Mouse (Mus musculus): ENCODE measurements around the gene Ap2b1.
A peak's percentile ranks its signal among the peaks of the same experiment; 100 is the strongest.

Gene Ap2b1

DNA sequence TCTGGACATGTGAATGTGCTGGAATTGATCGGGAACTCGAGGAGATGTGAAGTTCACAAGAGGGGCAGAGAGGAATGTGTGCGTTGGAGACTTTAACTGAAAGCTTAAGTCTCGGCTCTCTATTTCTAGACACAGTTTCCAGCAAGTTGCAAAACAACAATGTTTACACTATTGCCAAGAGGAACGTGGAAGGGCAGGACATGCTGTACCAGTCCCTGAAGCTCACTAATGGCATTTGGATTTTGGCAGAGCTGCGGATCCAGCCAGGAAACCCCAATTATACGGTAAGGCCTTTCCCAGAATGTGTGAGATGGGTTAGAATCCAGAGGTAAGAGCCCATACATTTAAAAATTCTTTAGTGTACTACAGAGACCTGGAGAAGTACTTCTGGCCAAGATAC lies 98.8 kb downstream of the Ap2b1 start:
- no peak for DNase-seq (ENCODE audit: inconsistent ontology term)

DNA sequence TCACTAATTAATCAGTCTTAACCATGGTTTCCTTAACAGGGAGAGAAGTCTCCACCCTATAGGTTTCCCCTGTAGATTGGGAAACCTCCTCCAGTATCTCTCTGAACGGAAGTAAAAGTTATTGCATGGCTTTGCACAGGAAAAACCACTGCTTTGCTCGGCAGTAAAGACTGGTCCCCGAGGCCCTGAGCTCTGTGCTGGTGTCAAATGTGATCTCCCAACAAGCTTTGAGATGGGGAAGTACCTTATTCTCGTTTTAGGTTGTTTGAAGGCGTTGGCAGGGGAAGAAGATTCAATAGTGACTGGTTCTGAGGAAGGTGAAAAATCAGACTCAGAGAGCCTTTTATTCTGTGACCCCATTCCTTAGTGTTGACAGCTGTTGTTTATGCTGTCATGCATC lies 99.9 kb downstream of the Ap2b1 start:
- DNase-seq (ENCODE audit: inconsistent ontology term) = peak; percentile 29

DNA sequence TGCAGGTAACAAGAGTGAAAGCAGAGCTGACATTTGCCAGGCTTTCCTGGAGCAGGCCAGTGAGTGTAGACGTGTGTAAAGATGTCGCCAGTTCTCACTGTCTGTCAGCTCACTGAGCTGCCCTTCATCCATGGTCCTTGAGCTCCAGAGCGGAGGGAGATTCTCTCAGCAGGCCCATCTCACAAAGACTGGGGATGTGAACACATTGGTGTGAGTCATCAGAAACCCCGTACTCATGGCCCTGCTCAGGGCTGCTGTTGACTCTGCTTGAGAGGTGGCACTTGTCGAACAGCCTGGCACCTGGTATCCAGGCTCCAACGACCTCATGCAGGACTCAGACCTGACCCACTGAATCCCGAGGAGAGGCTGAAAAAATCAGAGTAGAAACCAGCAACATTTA lies 105.0 kb downstream of the Ap2b1 start:
- no peak for DNase-seq (ENCODE audit: inconsistent ontology term)

DNA sequence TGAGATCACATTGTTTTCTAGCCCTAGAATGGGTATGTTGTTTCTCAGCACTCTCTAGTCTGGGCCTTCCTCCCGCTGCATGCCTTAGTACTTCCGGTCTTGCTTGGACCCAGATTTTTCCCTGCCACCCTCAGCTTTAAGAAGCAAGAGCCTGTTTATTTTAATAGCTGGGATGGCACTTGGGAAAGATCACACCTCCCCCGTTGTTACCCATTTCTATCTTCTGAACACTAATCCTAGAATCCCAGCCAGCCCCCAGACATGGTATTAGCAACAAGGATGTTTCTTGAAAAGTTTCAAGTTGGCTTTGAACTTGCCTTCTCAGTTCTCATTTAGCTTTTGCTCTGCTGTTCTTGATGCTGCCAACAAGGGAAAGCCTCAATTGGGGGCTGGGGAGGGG lies 107.6 kb downstream of the Ap2b1 start:
- DNase-seq (ENCODE audit: inconsistent ontology term) = no peak

DNA sequence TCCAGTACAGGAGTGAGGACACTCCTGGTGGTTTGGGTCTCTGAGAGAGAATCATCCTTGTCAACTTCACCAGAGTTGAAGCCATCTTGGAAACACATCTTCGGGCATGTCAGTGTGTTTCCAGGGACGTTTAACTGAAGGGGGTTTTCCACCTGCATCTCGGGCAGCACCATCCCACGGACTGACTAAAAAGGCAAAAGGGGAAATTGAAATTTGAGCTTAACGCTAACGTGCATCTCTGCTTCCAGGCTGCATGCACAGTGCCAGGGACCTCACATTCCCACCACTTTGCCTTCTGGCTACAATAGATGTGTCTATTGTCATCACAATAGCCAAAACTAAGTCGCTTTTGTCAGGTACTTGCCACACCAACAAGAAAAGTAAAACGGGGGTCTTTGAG lies 109.4 kb downstream of the Ap2b1 start:
- no peak for DNase-seq (ENCODE audit: inconsistent ontology term)

DNA sequence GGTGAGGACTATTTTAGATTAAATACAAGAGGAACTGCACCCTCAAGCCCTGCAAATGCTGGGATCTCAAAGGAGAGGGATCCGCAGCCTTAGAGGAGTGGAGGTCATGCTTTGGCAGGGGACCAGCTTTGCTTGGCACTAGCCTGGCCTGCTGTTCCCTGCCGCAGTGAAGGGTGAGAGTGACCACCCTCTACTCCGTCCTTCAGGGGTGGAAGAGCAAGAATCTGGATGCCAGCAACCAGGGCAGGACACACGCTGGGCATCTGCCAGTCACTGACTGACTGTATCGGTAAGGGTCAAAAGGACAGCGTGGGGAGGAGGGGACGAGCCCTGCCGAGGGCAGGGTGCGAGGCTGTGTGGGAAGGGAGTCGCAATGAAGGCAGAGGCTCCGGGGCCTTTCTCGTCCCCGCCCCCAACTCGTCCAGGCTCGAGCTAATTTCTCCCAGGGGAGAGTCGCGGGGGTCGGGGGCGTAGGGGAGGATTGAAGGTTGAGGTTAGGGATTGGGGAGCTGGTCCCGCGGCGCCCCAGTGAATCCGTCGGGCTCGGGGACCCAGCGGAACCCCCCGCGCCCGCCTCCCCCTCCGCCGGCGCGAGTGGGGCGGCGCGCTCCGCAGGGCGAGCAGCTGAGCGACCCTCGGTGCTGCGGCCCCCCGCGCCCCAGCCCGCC lies 110.4 kb downstream of the Ap2b1 start, which contains the start of gene Rasl10b:
Gene Rasl10b (plus strand): TSS at position 51 of the 668 bp plus-strand sequence.
- peak; percentile 52 for DNase-seq (ENCODE audit: inconsistent ontology term)

DNA sequence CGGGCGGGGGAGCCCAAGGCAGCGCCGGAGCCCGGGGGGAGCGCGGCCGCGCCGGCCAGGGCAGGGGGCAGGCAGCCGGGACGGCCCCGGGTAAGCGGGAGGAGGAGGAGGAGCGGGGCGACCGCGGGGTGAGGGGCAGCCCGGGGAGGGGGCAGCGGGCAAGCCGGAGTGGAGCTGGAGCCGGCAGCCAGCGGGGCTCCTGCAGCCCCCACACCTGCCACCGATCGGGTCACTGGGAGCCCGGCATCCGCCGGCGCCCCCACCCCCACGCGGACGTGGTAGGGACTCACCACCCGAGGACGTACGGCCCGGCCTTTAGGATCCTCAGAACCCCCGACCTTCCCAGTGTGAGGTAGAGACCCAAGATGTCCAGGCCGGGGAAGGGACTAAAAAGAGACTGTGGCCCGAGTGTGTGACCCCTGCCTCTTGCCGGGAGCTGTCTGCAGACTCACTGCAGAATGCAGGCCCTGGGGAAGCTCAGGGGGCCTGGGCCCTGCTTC lies 111.0 kb downstream of the Ap2b1 start:
- DNase-seq (ENCODE audit: inconsistent ontology term) = peak; percentile 24

DNA sequence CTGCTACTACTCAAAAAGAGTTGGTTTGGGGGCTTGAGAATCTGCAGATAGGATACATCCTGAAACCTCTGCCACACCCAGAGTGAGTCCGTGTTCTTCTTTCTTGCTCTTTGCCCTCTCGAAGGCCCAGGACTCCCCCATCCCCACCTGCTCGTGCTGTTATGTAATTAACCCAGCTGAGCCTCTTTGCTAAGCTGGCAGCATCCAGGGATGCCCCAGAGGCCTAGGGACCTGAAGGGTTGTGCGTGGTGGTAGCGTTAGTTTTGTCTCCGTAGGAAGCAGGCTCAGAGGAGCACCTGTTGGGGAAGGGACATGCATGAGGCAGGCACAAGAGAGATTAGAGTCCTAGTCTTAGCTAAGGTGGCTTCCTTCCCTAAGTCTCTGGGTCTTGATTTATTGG lies 111.7 kb downstream of the Ap2b1 start:
- DNase-seq (ENCODE audit: inconsistent ontology term) = no peak

DNA sequence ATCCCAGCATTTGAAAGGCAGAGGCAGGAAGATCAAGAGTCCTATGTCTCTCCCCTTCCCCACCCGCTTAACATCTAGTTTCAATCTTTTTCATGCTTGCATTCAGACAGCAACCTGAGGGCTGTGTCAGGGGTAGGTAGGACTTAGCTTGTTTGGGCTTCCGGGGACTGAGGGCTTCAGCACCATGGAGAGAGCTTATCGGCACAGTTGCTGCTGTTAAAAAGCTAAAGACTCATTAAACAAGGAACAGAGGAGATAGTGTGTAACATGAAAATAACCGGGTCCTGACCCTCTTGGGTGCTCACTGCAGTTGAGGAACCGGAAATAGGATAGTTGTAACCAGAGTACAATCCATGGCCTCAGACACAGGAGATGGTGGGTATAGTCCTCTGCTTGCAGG lies 118.3 kb downstream of the Ap2b1 start:
- peak; percentile 73 for DNase-seq (ENCODE audit: inconsistent ontology term)

DNA sequence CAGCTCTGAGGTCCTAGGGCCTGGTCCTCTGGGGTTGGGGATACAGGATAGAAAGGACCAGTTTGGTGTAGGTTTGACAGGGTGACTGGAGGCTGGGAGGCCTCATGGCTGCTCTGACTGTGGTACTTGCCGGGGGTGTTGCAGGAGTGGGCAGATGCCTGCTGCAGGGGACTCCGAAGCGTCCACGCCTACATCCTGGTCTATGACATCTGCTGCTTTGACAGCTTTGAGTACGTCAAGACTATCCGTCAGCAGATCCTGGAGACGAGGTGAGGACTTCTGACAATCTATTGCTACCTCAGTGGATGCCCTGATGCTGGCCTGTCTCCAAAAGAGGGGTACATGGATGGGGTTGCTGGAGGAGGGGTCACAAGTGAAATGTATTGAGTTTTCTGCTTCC lies 118.9 kb downstream of the Ap2b1 start:
- DNase-seq (ENCODE audit: inconsistent ontology term) = no peak

DNA sequence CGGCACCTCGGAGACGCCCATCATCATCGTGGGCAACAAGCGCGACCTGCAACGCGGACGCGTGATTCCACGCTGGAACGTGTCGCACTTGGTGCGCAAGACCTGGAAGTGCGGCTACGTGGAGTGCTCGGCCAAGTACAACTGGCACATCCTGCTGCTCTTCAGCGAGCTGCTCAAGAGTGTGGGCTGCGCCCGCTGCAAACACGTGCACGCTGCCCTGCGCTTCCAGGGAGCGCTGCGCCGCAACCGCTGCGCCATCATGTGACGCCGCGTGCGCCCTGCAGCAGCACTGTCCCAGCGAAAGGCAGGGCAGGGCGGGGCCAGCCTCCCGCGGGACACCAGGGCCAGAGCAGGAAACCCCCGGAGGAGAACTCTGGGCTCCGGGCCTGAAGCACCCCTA lies 119.7 kb downstream of the Ap2b1 start:
- no peak for DNase-seq (ENCODE audit: inconsistent ontology term)

DNA sequence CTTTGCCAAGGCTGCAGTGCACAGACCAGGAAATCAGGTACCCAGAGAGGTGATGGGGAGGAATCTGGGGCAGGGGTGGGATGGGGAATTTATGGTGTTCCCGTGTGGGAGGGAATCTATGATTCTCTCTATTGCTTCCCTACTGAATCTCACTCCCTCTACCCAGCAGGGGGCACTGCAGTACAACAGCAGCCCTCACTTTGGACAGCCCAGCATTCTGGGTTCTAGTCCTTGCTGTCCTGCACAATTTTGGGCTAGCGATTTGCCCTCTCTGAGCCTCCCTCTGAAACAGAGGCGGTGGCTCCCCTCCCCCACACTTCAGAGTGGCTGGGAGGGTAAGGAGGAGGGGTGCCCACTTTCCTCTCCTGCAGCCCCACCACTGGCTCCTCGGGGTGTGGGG lies 121.5 kb downstream of the Ap2b1 start:
- DNase-seq (ENCODE audit: inconsistent ontology term) = no peak

DNA sequence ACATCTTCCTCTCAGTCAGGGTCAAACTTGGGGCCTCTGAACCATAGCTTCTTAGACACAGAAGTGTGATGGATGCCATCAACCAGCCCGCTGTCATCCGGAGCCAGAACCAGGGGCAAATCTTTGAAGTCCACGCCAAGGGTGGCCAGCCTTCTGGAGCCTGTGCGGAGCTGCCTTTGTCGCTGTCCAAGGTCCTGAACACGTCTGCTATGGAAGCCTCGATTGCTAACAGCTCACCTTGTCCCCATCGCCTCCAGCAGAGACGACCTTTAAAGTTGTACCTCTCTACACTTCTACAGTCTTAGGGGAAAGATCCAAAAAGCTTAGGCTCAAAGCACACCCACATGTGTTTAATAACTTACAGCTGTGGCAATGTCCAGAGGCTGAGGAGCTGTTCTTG lies 122.5 kb downstream of the Ap2b1 start:
- DNase-seq (ENCODE audit: inconsistent ontology term) = peak; percentile 45

DNA sequence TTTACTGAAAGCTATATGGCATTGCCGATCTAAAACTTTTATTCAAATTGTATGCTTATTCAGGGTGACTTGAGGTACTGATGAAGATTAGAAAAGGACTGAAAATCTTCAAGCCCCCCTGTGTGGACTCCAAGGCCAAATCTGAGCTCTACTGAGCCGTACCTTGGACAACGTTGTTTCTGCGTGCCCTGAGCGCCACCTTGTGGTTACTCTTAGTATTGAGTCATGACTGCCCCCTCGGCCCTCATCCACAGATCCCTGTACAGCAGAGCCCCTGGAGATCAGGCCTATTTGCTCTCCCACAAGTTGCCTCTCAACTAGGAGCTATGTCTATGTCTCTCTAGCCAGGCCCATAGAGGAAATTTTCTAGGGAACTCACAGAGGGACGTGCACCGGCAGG lies 125.9 kb downstream of the Ap2b1 start:
- DNase-seq (ENCODE audit: inconsistent ontology term) = peak; percentile 55

DNA sequence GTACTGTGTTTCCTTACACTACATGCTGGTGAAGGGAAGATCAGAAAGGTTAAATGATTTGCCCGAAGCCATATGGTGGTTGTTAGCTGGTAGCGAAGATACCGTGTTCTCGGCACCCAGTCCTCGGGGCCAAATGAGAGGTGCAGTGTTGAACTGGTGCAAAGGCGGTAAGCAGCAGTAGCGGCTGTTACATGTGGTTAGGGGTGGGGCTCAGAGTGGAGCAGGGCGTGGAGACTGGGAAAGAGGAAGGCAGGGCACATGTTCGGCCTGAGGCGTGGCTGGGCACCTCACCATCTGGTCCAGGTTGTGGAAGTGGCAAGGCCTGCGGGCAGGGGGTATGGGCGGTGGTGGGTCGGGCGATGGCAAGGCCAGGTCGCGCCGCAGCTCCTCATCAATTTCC lies 128.1 kb downstream of the Ap2b1 start:
- DNase-seq (ENCODE audit: inconsistent ontology term) = no peak

DNA sequence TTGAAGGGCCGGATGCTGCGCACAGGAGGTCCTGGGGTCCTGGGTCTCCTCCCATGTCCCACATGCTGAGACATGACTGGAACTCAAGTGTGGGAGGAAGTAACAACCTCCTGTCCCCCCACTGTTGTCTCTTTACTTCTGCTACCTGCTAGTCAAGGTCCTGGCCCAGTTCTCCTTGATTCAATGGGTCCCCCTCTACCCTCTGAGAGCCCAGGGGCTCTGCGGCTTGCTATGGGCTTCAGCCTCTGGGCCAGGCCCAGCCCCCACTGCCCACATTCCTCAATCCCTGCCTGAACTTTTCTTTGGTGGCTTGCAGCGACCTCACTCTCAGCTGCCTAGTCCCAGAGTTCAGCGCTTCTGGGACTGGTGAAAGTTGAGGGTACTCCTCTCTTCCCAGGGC lies 130.5 kb downstream of the Ap2b1 start, which contains the start of gene Gas2l2:
Gene Gas2l2 (minus strand): TSS at position 101 of the 400 bp plus-strand sequence.
- DNase-seq (ENCODE audit: inconsistent ontology term) = no peak

DNA sequence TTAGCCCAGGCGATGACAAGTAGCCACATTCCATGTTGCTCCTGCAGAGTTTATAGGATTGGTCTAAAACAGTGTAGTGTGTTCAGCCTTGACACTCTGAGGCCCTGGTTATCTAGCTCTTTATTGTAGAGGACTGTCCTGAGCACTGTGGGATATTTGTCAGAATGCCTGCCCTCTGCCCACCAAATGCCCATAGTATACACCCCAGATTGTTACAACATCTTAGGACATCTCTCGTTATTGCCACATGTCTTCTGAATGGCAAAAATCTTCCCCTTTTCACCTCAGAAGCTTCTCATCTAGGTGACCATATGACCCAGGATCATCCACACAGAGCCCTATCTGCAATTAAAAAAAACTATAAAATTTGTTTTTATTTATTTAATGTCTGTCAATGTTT lies 133.7 kb downstream of the Ap2b1 start:
- DNase-seq (ENCODE audit: inconsistent ontology term) = no peak

DNA sequence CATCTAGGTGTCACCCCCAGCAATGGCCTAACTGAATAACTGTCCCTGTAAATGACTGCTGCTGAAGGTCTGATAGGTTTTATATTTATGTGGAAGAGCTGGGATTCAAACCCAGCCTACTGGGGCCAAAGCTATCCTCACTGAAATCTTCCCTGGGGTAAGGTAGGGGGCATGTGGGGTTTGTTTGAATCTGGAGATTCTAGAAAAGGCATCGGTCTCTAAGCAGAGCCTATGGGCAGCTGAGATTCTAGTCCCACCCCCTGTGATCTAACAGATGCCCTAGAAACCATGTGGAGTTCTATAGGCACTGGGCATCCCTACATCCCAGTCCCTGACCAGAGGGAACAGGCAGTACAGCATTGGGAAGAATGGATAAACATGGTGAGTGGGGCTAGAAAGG lies 138.6 kb downstream of the Ap2b1 start, which contains the start of gene 1700020L24Rik:
Gene 1700020L24Rik (plus strand): TSS at position 301 of the 400 bp plus-strand sequence.
- DNase-seq (ENCODE audit: inconsistent ontology term) = no peak

DNA sequence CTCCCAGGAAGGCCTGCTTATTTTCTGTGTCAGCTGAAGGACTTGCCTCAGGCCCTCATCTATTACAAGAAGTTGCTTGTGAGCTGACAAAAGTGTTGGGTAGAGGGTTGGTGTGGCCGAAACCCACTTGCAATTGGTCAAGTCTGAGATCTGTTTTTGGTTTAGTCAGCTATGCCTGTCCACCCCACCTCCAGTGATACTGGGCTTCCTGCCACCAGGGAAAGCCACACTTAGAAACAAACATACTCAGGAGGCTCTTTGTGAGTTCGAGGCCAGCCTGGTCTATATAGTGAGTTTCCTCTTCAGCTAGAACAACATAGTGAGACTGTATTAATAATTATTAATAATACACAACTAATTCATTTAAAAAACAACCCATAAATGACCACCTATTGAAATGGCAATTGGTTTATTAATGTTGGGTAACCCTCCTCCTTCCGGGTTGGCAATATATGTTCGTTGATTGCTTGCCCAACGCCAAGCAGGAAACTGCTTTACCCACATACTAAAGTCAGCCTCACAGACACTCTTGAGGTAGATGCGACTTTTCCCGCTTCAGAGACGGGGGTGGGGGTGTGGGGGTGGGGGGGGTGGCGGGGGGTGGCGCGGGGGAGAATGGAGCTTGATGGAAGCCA lies 140.7 kb downstream of the Ap2b1 start:
- DNase-seq (ENCODE audit: inconsistent ontology term) = no peak

DNA sequence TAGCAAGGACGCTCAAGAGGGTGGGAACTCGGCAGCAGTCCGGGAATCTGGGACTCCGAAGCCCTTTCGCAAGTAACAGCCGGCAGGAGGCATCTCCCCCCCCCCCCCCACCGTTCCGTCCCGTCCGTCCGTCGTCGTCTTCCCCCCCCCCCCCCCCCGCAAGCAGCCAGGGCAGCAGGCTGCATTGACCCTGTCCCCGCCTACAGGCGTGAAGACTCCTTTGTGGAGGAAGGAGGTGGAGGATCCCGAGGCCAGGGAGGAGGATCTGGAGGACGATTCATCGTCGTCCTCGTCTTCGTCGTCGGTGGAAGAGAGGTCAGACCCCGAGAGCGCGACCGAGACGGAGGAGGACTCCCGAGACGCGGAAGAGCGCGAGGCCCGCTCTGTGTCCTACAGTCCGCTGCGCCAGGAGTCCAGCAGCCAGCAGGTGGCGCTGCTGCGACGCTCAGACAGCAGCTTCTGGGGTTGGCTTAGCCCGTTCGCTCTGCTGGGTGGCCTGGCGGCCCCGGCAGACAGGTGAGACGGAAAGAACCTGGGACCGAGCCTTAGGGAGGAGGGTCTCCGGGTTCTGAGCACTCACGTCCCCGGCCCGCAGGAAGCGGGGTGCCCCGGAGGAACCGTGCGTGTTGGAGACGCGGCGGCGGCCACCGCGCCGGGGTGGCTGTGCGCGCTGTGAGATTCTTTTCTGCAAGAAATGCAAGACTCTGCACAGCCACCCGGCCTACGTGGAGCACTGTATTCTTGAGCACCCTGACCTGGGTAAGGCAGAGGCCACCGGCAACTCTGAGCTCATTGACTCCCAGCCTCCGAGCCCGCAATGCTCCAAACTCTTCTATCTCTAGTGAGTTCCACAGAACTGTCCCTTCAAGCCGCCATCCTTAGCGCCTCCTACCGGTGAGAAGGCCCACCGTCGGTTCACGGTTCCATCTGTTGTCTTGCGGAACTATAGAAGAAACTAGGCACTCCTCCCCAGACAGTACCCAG lies 141.5 kb downstream of the Ap2b1 start:
- DNase-seq (ENCODE audit: inconsistent ontology term) = peak; percentile 88

DNA sequence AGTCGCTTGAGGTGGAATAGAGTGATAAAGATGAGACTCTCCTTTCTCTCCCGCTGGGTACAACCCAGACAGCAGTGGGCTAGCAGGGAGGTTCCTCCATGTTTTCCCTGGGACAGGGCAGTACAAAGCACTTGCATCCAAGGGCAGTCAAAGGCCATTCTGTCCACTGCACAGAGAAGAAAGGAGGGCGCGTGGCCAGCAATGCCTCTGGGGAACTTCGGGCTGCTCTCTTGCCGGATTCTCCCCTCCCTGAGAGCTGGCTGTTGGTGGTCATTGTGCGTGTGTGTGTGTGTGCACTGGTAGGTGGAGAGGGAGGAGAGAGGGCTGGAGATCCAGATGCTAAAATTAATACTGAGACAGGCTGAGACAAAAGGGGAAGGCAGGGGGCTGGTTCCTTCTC lies 142.4 kb downstream of the Ap2b1 start:
- DNase-seq (ENCODE audit: inconsistent ontology term) = peak; percentile 40

All from Muller cell, postnatal 12 days (primary cell).